Mouse (Mus musculus) C2C12 (cell line): ENCODE measurements around the gene Prex1. TPM values are rescaled to one million over a fixed set of nuclear protein-coding genes. Genes with fewer than 3 reads are reported as not detected.

Experiments
- H3K27me3 ChIP-seq: one replicate; pipeline ENCODE4 v1.6.1; 2011; ENCODE audit not compliant: control insufficient read depth, insufficient read depth, insufficient read length
- H3K36me3 ChIP-seq: one replicate; pipeline ENCODE4 v1.6.1; 2011; ENCODE audit not compliant: control insufficient read depth, insufficient read depth
- H3K4me3 ChIP-seq: one replicate; pipeline ENCODE4 v1.5.1; 2011; ENCODE audit warnings: mild to moderate bottlenecking, control low read depth; ENCODE audit not compliant: poor library complexity, insufficient read depth, severe bottlenecking
- H3K79me2 ChIP-seq: one replicate; pipeline ENCODE4 v1.6.1; 2011; ENCODE audit not compliant: control insufficient read depth, insufficient read depth
- H3K79me3 ChIP-seq: one replicate; pipeline ENCODE4 v1.6.1; 2011; ENCODE audit warnings: low read depth, control low read depth
- H3ac ChIP-seq: one replicate; pipeline ENCODE3; 2011; ENCODE audit warnings: low read depth; ENCODE audit not compliant: control insufficient read depth, insufficient read length
- CEBPB ChIP-seq: IDR thresholded peaks from one replicate; pipeline ENCODE4 v1.6.1; 2011; ENCODE audit warnings: low read depth, mild to moderate bottlenecking, control low read depth, moderate library complexity
- CTCF ChIP-seq: IDR thresholded peaks from one replicate; pipeline ENCODE4 v1.5.1; 2011; ENCODE audit not compliant: control insufficient read depth, insufficient read depth, insufficient read length
- FOSL1 ChIP-seq: IDR thresholded peaks from one replicate; pipeline ENCODE4 v1.8.0; 2011; ENCODE audit warnings: mild to moderate bottlenecking, low read length; ENCODE audit not compliant: poor library complexity, insufficient read depth, severe bottlenecking
- MAX ChIP-seq: IDR thresholded peaks from one replicate; pipeline ENCODE4 v1.6.1; 2011; ENCODE audit warnings: mild to moderate bottlenecking, control low read depth
- MYOD1 ChIP-seq: IDR thresholded peaks from one replicate; pipeline ENCODE4 v1.6.1; 2011; ENCODE audit warnings: low read depth; ENCODE audit not compliant: control insufficient read depth, insufficient read length
- MYOG ChIP-seq: IDR thresholded peaks from one replicate; pipeline ENCODE4 v1.6.1; 2011; ENCODE audit not compliant: control insufficient read depth, insufficient read length; ENCODE audit errors: extremely low read depth
- USF1 ChIP-seq: IDR thresholded peaks from one replicate; pipeline ENCODE4 v1.6.1; 2011; ENCODE audit warnings: low read depth, mild to moderate bottlenecking, control low read depth, moderate library complexity
- polyA plus RNA-seq: library from polyadenylated mRNA; unstranded; fragments of >200 nt; fragmentation: generic; extraction: Trizol; gene quantifications from one replicate; pipeline ENCODE4 v1.2.1, GENCODE M21; 2012; ENCODE audit warnings: missing spikeins

Prex1 gene
- polyA plus RNA-seq, 1 experiment, result 0.16 TPM

DNA sequence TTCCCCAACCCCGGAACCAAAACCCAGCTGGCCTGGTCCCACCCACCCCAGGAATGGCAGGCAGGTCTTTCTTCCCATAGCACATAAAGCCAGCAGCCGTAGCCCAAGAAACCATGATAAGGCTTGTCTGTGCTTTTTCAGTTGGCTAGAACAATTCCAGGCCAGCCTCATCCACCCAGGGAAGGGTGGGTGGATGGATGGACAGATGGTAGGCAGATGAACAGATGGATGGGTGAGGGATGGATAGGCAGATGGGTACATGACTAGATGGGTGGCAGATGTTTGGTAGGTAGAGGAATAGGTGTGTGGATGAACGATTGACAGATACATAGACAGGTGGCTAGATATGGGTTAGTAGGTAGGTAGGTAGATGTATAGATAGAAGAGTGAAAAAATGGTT is 110.7 kb downstream of the Prex1 start:
- Histone ChIP-seq H3K4me3 (no peak overlapping the region), H3K79me3 (no peaks in the 10 kb centered on the region), H3K27me3 (peaks cover 8% of the 10 kb centered on the region), H3K79me2 (no peaks in the 10 kb centered on the region), H3K36me3 (no peaks in the 10 kb centered on the region), H3ac (no peak overlapping the region)
- TF ChIP-seq USF1 (no peak), CEBPB (no peak), MAX (no peak), MYOG (no peak), FOSL1 (no peak)

DNA sequence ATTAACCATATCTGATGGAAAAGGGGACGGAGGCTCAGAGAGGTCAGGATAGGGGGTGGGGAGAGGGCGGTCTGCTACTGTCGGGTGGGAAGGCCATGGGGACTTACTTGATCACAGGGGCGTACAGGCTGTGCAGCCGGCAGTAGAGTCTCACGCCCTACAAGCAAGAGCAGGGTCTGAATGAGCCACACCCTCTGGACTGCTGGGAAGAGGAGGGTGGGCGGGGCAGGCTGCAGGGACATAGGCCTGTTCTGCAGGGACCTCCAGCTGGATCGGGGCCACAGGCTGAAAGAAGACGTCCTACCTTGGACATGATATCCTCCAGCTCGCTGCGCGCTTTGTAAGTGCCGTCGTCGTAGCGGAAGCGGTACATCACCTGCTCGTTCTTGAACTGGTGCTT is 112.2 kb downstream of the Prex1 start:
- no peak for TF ChIP-seq MYOD1
- no peak for TF ChIP-seq USF1
- TF ChIP-seq MYOG, result no peak
- TF ChIP-seq FOSL1, result no peak
- TF ChIP-seq CTCF, result no peak
- TF ChIP-seq MAX, result no peak
- no peak for TF ChIP-seq CEBPB

DNA sequence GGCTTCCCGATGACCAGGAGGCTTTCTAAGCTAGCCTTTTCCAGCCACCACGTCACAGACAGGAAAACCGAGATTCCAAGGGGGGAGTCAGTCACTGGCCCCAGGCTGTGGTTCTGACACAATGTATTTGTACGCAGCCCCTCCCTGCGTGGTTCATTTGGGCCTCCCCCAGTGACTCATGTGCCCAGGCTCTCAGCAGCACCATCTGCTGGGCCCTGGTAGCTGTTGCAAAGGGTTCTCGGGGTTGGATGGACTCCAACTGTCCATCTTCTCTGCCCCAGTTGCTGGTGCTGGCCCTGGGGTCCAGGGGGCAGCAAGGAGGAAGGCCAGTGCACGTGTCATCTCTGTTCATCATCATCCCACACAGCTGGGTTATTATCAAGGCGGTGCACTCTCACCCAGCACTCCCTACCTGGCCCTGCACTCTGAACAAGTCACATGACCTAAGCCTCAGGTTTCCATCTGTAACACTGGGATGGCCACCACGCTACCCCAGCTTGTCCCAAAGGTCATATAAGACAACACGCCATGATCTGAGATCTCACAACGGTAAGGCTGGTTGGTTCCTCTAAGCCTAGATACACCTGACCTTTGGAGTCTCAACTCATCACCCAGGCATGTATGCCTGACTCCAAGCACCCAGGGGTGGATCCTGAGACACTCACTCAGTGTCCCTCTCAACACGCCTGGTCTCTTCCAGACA is 115.0 kb downstream of the Prex1 start:
- Histone ChIP-seq H3K4me3 (no peak overlapping the region), H3ac (no peak overlapping the region), H3K79me2 (no peaks in the 10 kb centered on the region), H3K36me3 (no peaks in the 10 kb centered on the region), H3K79me3 (no peaks in the 10 kb centered on the region), H3K27me3 (peaks cover 39% of the 10 kb centered on the region)
- TF ChIP-seq MAX (no peak), MYOG (no peak), FOSL1 (no peak), USF1 (no peak), MYOD1 (no peak), CEBPB (no peak), CTCF (no peak)

More for the DNA sequence above, 112.2 kb downstream of the Prex1 start:
- no peak overlapping the region for H3ac ChIP-seq
- peaks cover 17% of the 10 kb centered on the region for H3K27me3 ChIP-seq
- H3K4me3 ChIP-seq, result no peak overlapping the region
- no peaks in the 10 kb centered on the region for H3K79me3 ChIP-seq
- no peaks in the 10 kb centered on the region for H3K36me3 ChIP-seq
- no peaks in the 10 kb centered on the region for H3K79me2 ChIP-seq

DNA sequence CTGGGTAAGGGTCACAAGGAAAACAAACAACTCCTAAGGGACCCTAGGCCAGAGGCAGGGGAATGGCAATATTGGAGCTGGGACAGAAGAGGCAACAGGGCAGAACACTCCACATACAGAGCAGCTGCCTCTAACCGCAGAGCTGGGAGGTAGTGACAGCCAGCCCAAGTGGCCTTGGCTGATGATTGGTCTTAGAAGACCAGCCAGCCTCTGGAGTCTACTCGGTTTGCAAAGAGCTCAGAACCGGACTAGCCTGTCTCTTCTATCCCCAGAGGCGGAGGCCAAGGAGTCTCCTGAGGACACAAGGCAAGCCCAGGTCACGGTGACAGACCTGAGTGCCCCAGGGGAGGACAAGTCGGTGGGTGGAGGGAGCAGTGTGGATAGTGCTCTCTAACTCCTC is 115.9 kb downstream of the Prex1 start:
- Histone ChIP-seq H3ac (no peak overlapping the region), H3K4me3 (no peak overlapping the region), H3K79me2 (no peaks in the 10 kb centered on the region), H3K79me3 (no peaks in the 10 kb centered on the region), H3K36me3 (no peaks in the 10 kb centered on the region), H3K27me3 (peaks cover 42% of the 10 kb centered on the region)
- TF ChIP-seq CEBPB (no peak), FOSL1 (no peak), USF1 (no peak), MAX (no peak), MYOD1 (no peak), CTCF (no peak), MYOG (no peak)

DNA sequence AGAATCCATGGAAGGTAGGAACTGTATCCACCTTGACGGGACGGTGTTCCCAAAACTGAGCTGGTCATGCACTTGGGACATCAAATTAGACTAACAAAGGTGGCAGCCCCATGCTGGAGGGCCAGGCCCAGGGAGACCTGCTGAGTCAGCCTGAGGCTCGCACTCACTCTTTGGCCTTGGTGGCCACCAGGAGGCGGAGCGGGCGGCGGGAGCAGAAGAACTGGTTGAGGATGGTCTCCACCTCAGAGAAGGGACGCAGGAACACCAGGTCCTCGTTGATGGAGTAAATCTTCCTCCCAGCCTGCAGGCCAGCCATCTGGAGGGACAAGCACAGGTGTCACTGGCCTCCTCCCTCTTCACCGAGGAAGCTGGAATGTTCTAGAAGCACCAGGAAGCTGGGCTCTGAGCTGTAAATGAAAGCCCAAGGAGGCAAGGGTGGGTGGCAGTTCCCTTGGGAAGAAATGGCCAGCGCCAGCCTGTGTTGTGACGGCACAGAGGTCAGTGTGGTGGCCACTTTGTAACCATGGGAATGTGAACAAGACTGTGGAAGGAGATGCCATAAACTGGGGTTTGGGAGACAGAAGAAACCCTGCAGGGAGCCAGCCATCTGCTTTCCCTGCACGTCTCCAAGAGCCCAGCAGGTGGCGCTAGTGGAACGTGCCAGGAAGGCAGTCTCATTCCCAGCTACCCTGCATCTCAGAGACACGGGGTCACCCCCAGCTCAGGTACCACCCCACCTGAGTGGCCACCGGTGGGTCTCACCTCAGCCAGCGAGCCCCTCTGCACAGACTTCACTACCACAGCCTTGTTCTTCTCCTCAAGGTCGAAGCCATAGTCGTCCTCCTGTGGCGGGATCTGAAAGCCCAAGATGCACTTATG is 121.4 kb downstream of the Prex1 start:
- TF ChIP-seq USF1, result no peak
- no peak for TF ChIP-seq MYOG
- TF ChIP-seq MAX, result no peak
- TF ChIP-seq FOSL1, result no peak
- TF ChIP-seq CTCF, result peak; percentile 96
- TF ChIP-seq CEBPB, result no peak
- no peak for TF ChIP-seq MYOD1
- Histone ChIP-seq H3K79me3 (no peaks in the 10 kb centered on the region), H3K4me3 (no peak overlapping the region), H3K27me3 (peaks cover 57% of the 10 kb centered on the region), H3K36me3 (no peaks in the 10 kb centered on the region), H3ac (no peak overlapping the region), H3K79me2 (no peaks in the 10 kb centered on the region)

DNA sequence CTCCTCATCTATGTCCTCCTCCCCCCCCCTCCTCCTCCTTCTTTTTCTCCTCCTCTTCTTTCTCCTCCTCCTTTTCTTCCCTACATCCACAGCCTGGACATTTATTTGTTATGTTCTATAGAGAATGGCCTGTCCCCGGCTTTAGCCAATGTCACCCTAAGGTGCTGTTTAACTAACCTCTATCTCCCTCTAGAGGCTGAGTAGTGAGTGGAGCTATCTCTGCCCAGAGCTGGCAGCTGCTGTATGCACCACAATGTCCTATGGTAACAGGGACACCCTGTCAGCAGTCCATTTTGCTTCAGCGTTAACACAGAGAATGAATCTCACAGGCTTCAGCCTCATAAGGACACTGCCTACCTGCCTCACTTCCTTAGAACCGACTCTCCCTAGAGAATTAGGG is 129.1 kb downstream of the Prex1 start:
- Histone ChIP-seq H3K27me3 (peaks cover 30% of the 10 kb centered on the region), H3K36me3 (no peaks in the 10 kb centered on the region), H3K4me3 (no peak overlapping the region), H3ac (no peak overlapping the region), H3K79me3 (no peaks in the 10 kb centered on the region), H3K79me2 (no peaks in the 10 kb centered on the region)
- TF ChIP-seq USF1 (no peak), MAX (no peak), FOSL1 (no peak), MYOG (no peak), CTCF (no peak)
